Mouse (Mus musculus) mouse trophoblast stem cell (cell line): ENCODE measurements around the gene Grb7.

Experiments used
- in situ Hi-C, 2 experiments: fragments of 300-500 bp; cut with MseI, MboI; formaldehyde crosslinking; loops; 2 replicates in 1 of 2; 3 replicates in 1 of 2; pipeline ENCODE4 v1.15.1; 2025

Grb7 gene

DNA sequence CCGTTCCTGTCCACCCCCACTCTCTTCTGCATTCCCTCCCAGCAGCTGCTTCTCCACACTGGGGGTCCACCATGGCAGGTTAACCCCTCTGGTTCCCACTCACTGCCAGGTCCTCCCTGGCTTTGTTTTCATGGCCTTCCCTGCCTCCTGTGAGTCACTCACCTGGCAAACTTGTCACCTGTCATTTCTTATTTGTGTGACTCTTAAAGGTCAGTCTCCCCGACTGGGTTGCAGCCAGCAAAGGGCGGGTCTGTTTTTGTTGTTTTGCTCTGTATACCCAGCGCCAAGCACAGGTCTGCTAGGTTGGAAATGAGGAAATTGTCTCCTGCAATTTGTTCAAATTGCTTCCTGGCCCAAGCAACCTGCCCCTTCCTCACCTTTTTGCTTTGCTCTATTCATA lies 515 bp upstream of the Grb7 start:
- in situ Hi-C loops: no loop called here

DNA sequence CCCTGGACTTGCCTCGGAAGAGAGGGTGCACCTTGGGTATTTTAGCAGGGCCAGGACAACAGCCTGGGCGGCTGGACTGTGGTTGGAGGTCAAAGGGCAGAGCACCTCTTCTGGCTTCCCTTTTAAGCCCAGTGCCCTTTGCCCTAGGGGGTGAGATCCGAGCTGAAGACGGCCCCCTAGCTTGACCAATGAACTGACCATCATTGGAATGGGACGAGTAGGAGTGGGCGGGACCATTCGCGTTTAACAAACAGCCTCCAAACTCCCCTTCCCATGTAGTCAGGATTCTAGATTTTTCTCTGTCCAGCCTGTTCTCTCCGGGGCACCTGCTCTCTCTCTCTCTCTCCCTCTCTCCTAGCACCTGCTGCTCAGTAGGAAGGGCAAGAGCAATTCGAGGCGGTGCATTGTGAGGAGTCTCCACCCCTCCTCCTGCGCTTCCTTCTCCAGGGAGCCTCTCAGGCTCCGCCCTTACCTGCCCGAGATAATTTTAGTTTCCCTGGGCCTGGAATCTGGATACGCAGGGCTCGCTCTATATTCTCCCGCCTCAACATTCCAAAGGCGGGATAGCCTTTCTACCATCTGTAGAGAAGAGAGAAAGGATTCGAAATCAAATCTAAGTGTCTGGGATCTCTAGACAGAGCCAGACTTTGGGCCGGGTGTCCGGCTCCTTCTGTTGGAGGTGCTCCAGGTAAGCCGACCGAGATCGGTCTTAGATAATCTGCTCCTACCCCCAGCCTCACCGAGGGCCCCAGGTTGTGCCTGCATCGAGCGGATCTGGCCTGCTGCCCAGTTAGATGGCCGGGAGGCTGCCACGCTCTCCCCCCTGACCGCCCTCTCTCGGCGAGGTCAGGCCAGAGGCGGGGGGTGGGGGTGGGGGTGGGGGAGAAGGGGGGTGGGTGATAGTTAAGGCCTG lies 624 bp downstream of the Grb7 start:
- in situ Hi-C loops: no loop called here

GRCm38 (mm10) chr11:98447475-98447834 lies 1.3 kb downstream of the Grb7 start:
- in situ Hi-C loops: no loop called here

GRCm38 (mm10) chr11:98448191-98448790 lies 2.1 kb downstream of the Grb7 start:
- in situ Hi-C loops: no loop called here

- in situ Hi-C loops: no loop called here
These were observed 3.2 kb downstream of the Grb7 start for GRCm38 (mm10) chr11:98449419-98449818.

GRCm38 (mm10) chr11:98449921-98450771 lies 4.0 kb downstream of the Grb7 start:
- in situ Hi-C loops: no loop called here

GRCm38 (mm10) chr11:98455484-98455883 lies 9.3 kb downstream of the Grb7 start:
- in situ Hi-C loops: no loop called here

DNA sequence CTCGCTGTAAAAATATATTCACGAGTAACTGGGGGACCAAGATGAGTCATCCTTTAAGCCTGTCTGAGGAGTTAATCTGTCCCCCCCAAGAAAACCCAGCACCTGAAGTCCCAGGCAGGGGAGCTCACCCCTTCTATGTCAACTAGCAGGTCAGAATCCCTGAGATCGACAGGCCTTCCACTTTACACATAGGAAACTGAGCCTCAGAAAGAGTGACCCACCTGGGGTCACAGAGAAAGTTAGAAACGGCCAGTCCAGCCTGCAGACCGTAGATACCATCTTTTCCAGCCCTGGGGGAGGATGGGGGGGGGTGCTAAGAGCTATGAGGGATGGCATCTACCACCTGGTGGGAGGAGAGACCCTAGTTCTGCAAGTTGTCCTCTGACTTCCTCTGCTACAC lies 10.4 kb downstream of the Grb7 start:
- in situ Hi-C loops: no loop called here

DNA sequence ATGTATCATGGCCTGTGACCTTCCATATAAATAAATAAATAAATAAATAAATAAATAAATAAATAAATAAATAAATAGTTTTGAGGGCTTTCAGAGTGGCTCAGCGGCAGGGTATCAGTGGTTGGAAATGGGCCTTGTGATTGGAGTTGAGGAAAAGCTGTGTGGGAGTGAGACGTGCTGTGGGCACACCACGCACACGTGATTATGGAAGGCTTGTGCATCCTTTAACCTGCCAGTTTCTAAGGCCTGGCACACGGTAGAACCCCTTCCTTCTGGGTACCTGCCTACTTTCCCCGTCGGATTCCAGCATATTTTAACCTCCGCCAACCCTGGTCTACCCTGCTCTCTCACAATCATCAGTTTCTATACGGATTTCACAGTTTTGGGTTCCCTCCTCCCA lies 10.8 kb downstream of the Grb7 start:
- in situ Hi-C loops: no loop called here

DNA sequence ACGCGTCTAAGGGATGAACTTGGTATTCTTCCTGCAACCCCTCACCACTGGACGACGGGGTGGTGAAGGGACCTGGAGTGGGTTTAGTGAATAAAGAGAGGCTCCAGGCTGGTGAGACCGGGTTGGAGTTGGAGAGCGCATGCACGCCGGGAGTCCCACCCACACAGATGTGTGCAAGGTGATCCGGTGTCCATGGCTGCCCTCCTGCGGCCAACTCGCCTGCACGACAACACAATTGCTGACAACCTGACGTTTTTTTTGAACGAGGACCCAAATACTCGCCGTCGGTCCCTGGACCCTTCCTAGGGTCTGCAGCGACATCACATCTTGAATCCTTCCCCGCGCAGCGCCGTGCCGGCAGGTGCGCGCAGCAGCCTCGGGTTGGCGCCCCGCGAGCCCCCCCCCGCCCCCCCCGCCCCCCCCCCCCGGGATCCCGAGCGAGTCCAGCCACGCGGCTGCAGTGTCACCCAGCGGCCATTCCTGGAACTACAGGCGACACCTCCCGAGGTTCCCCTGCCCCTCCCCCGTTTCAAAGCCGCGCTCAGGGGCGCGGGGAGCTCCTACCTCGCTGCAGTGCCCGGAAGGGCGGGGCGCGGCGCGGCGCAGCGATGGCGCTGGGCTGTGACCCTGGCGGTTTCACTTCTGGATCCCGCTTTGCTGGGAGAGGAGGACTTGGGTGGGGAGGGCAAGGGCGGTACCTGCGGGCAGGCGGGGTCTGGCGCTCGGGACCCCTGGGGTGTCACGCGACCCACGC lies 11.3 kb downstream of the Grb7 start:
- in situ Hi-C loops: no loop called here

GRCm38 (mm10) chr11:98458121-98458990 lies 12.2 kb downstream of the Grb7 start:
- in situ Hi-C loops: no loop called here

DNA sequence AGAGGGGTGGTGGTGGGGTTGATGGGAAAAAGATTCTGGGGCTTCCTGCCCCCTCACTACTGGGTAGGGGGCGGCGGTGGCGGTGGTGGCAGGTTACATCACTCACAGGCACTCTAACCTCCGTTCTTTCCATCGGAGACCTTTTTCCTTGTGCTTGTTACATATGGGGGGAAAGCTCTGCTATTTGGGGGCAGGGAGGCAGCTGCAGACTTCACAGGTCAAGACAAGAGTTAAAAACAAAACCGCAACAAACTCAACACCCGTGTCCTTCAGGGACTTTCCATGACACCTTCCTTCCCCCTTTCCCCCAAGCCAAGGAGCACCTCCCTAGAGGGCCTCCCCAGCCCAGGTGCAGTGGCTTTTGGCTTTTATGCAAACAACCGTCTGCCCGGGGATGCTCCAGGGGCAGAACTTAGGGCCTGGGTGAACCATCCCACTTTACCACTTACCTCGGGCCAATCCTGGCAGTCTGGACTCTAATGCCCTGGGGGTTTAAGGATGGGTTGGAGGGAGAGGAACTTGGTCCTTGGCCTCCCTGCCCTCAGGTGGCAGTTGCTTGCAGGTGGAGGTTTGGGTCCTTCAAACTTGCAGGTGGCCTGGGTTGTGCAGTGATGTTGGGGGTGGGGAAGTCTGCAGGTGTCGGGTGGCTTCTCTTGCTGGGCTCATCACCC lies 13.0 kb downstream of the Grb7 start:
- in situ Hi-C loops: no loop called here

GRCm38 (mm10) chr11:98459860-98460259 lies 13.7 kb downstream of the Grb7 start:
- in situ Hi-C loops: no loop called here

DNA sequence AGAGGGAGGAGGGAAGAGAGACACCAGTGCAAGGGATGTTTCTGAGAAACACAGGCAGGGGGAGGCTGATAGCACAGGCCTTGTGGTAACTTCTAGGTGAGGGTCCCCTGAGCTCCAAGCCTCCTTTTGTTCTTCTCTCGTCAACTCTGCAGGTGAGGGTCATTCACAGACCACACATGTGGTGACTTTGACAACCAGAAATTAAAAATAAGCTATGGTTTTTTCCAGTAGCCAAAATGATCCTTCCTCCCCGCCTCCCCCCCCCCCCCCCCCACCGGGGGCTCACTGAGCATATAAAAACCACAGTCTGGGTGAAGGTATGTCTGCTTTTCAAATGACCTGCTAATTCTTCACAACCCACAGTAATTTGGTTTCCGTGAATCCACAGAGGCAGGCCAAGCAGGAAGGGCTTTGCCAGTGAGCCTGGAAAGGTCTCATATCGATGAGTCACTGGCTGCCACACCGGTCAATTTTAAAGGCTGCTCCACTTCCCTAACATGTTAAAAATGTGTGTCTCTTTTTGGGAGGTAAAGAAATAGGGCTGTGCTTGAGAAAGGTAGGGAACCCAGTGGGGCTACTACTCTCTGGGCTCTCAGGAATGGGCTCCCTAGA lies 15.0 kb downstream of the Grb7 start:
- in situ Hi-C loops: no loop called here

- in situ Hi-C loops: no loop called here
These were observed 16.1 kb downstream of the Grb7 start for GRCm38 (mm10) chr11:98462255-98462654.

DNA sequence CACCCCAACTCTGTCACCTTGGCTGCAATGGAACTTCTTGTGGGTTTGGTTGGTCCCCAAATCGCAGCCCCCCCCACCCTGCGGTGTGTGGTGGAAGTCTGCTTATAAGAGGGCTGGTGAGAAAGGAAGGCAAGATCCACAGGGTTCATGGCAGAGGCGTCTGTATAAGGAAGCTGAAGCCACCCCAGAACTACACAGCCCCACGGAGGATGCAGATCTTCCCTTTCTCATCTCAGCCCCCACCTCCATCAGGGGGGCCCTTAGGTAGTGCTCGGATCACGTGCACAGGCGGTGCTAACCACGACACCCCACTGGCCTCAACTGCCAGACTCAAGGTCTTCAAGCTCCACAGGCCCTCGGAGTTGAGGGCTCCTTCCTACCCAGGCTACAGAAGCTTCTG lies 17.7 kb downstream of the Grb7 start:
- in situ Hi-C loops: no loop called here

- in situ Hi-C loops: no loop called here
These were observed 18.3 kb downstream of the Grb7 start for GRCm38 (mm10) chr11:98464516-98464915.

- in situ Hi-C loops: no loop called here
These were observed 23.8 kb downstream of the Grb7 start for GRCm38 (mm10) chr11:98469761-98470714.
